Mouse (Mus musculus) forebrain, postnatal 0 days (tissue): ENCODE measurements around the gene Lfng. TPM values are rescaled to one million over a fixed set of nuclear protein-coding genes. Genes with fewer than 3 reads are reported as not detected.

ENCODE experiments used
- ATAC-seq: fragments of 200-750 bp; cut with Nextera tagmentation; 2 replicates; pipeline ENCODE4 v1.8.0; 2017; ENCODE audit warnings: mild to moderate bottlenecking, moderate library complexity
- DNase-seq: peaks from one replicate; pipeline ENCODE4 v3.0.0-alpha.2; 2015
- H3K27ac ChIP-seq: fragments of 300-500 bp; sonication (generic); 2 replicates; pipeline ENCODE4 v1.5.1; 2014; ENCODE audit warnings: low read depth, mild to moderate bottlenecking, antibody characterized with exemption, low read length, moderate library complexity, mixed read lengths
- H3K27me3 ChIP-seq: fragments of 300-500 bp; sonication (generic); 2 replicates; pipeline ENCODE4 v1.6.1; 2014; ENCODE audit warnings: mild to moderate bottlenecking, low read length, mixed read lengths; ENCODE audit not compliant: insufficient read depth
- H3K36me3 ChIP-seq: fragments of 300-500 bp; sonication (generic); 2 replicates; pipeline ENCODE4 v1.6.1; 2014; ENCODE audit warnings: mild to moderate bottlenecking, moderate library complexity; ENCODE audit not compliant: insufficient read depth
- H3K4me1 ChIP-seq: fragments of 300-500 bp; sonication (generic); 2 replicates; pipeline ENCODE4 v1.6.1; 2014; ENCODE audit warnings: antibody characterized with exemption; ENCODE audit not compliant: insufficient read depth
- H3K4me2 ChIP-seq: fragments of 300-500 bp; sonication (generic); 2 replicates; pipeline ENCODE4 v1.6.1; 2014; ENCODE audit warnings: low read depth, mild to moderate bottlenecking, moderate library complexity
- H3K4me3 ChIP-seq: fragments of 300-500 bp; sonication (generic); 2 replicates; pipeline ENCODE4 v1.5.1; 2014; ENCODE audit warnings: low read depth, low read length, mixed read lengths
- H3K9ac ChIP-seq: fragments of 300-500 bp; sonication (generic); 2 replicates; pipeline ENCODE4 v1.6.1; 2014; ENCODE audit warnings: mild to moderate bottlenecking
- H3K9me3 ChIP-seq: fragments of 300-500 bp; sonication (generic); 2 replicates; pipeline ENCODE4 v1.6.1; 2016; ENCODE audit warnings: low read length
- CTCF ChIP-seq: sonication (generic); IDR thresholded peaks from 2 replicates; pipeline ENCODE4 v1.5.1; 2016; ENCODE audit warnings: antibody characterized with exemption, control low read depth, low read depth
- WGBS: fragments of 180-500 bp; shearing (Covaris S2); extraction: QIAGEN DNeasy Blood & Tissue Kit; methylation state at CpG from one replicate; pipeline ENCODE4 v1.1.7; 2014; 5-methylcytosine and 5-hydroxymethylcytosine counted together
- polyA plus RNA-seq: library from polyadenylated mRNA; unstranded; fragments of >200 nt; fragmentation: Nextera tagmentation; extraction: Ambion mirVana; gene quantifications from 2 replicates; pipeline ENCODE4 v1.2.1, GENCODE M21; 2015
- total RNA-seq: library from RNA; depleted of rRNA; stranded (reverse); fragments of >200 nt; gene quantifications from 2 replicates; pipeline ENCODE4 v1.2.3, GENCODE M21; 2014

Gene Lfng
- total and polyA plus RNA-seq, 2 experiments from 2014 or later: 23.0 to 39.4 TPM

DNA sequence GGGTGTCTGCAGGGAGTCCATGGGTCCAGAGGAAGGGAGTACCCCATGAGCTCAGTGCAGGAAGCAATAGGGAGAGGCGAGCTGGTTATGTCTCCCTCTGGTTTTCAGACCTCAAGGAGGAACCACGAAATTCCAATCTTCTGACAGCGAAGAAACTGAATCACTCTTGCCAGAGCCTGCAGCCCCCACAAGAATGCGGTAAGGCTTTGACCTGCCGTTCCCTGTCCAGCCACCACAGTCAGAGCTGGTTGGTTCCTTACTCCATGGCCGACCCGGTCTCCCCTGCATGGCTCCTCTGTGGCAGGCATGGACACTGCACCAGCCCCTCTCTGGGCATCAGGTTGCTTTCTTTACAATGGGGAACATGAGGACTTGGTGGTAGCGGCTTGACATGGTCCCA is 2.7 kb upstream of the Lfng start:
- no peak for TF ChIP-seq CTCF
- no peak overlapping the region for H3K27ac ChIP-seq

DNA sequence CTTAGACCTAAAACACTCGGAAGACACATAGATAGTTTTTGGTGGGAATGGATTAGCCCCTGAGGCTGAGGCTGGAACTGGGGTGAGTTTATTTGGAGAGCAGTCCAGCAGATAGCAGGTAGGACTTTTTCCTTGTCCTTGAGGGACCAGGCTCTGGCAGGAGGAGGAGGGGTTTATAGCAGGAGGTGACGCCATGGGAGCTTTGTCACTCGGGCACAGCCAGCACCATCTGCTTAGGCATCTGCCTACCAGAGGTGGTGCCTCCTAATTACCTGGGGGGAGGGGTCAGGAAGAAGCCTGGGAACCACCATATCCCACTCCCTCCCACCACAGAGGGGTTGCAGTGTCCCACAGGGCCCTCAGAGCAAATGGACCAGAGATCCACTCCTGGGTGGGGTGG is 1.9 kb upstream of the Lfng start:
- WGBS: 59% methylated on average over 3 of the region's 3 CpGs
- ATAC-seq (no peak), DNase-seq (no peak)

More for the DNA sequence above, 2.7 kb upstream of the Lfng start:
- no peak overlapping the region for H3K4me2 ChIP-seq
- H3K9me3 ChIP-seq: no peaks in the 10 kb centered on the region
- H3K4me1 ChIP-seq: peaks cover 4% of the 10 kb centered on the region; the same call in 1 of the 2 replicates
- H3K36me3 ChIP-seq: no peaks in the 10 kb centered on the region
- H3K4me3 ChIP-seq: no peak overlapping the region
- no peak overlapping the region for H3K9ac ChIP-seq
- 87% methylated on average over 8 of the region's 8 CpGs for WGBS
- DNase-seq (no peak), ATAC-seq (no peak)
- peaks cover 23% of the 10 kb centered on the region for H3K27me3 ChIP-seq

DNA sequence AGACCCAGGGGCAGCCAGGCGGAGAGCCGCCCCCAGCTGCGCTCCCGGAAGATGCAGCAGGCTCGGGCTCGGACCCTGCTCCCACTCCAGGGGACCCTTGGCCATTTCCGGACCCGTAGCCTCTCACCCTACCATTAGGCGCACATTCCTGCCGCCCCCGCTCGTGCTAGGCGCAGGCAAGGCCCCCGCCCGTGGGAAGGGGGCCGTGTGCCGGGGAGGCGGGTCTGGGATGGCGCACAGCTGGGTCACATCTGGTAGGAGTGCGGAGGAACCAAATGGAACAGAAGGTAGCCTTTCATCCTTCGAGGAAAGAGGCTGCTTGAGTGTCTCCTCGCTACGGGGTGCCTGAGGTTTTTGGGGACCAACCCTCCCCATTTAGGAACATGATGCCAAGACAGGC is 734 bp upstream of the Lfng start:
- Histone ChIP-seq H3K27ac (no peak overlapping the region), H3K4me2 (peak overlapping the region; percentile 97), H3K4me3 (peak overlapping the region; percentile 49), H3K9ac (peak overlapping the region; percentile 56; the same call in 1 of the 2 replicates), H3K4me1 (peaks cover 12% of the 10 kb centered on the region), H3K9me3 (no peaks in the 10 kb centered on the region), H3K36me3 (no peaks in the 10 kb centered on the region), H3K27me3 (peaks cover 25% of the 10 kb centered on the region)
- TF ChIP-seq CTCF: no peak
- ATAC-seq: no peak
- DNase-seq: no peak
- 3% methylated on average over 23 of the region's 23 CpGs for WGBS

More for the DNA sequence above, 1.9 kb upstream of the Lfng start:
- Histone ChIP-seq H3K9me3 (no peaks in the 10 kb centered on the region), H3K4me1 (peaks cover 4% of the 10 kb centered on the region; the same call in 1 of the 2 replicates), H3K27me3 (peaks cover 23% of the 10 kb centered on the region), H3K36me3 (no peaks in the 10 kb centered on the region), H3K4me2 (no peak overlapping the region), H3K4me3 (no peak overlapping the region), H3K9ac (no peak overlapping the region), H3K27ac (no peak overlapping the region)
- TF ChIP-seq CTCF: no peak

GRCm38 (mm10) chr5:140607836-140608633 is 915 bp downstream of the Lfng start:
- DNase-seq (no peak), ATAC-seq (no peak)
- WGBS: 1% methylated on average over 17 of the region's 17 CpGs
- H3K4me1 ChIP-seq: peaks cover 14% of the 10 kb centered on the region
- TF ChIP-seq CTCF: no peak
- H3K4me2 ChIP-seq: peak overlapping the region; percentile 97
- H3K4me3 ChIP-seq: peak overlapping the region; percentile 49
- H3K36me3 ChIP-seq: no peaks in the 10 kb centered on the region
- peaks cover 25% of the 10 kb centered on the region for H3K27me3 ChIP-seq
- H3K9me3 ChIP-seq: no peaks in the 10 kb centered on the region
- peak overlapping the region; percentile 69 for H3K27ac ChIP-seq
- H3K9ac ChIP-seq: peak overlapping the region; percentile 56

DNA sequence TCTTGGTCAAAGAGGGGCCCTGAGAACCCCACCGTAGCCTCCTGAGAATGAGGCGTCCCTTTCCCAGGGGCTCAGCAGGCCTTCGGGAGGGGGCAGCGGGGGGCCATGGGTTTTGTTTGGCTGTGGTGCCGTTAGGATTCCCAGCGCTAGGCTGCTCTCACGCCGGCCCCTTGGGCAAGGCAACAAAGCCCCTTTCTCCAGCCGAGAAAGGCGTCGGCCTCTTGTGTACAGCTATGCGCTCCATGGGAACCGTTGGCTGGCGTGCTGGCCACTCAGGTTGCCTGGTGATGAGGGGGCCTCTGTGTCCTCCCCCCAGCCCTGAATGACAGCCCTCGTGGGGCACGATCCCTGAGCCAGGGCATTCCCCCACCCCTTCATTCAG is 1.5 kb downstream of the Lfng start:
- Histone ChIP-seq H3K27me3 (peaks cover 25% of the 10 kb centered on the region), H3K9ac (peak overlapping the region; percentile 31), H3K36me3 (no peaks in the 10 kb centered on the region), H3K4me1 (peaks cover 14% of the 10 kb centered on the region), H3K4me3 (peak overlapping the region; percentile 49), H3K27ac (peak overlapping the region; percentile 69), H3K9me3 (no peaks in the 10 kb centered on the region), H3K4me2 (peak overlapping the region; percentile 97)
- WGBS: 3% methylated on average over 16 of the region's 16 CpGs
- TF ChIP-seq CTCF: no peak
- DNase-seq (peak; percentile 67), ATAC-seq (peak; percentile 42)

GRCm38 (mm10) chr5:140609511-140610272 is 2.6 kb downstream of the Lfng start:
- Histone ChIP-seq H3K27me3 (peaks cover 25% of the 10 kb centered on the region), H3K36me3 (no peaks in the 10 kb centered on the region), H3K4me1 (peaks cover 14% of the 10 kb centered on the region), H3K4me3 (peak overlapping the region; percentile 49), H3K9ac (peak overlapping the region; percentile 51), H3K27ac (peak overlapping the region; percentile 60), H3K4me2 (peak overlapping the region; percentile 97), H3K9me3 (no peaks in the 10 kb centered on the region)
- WGBS: 9% methylated on average over 13 of the region's 13 CpGs
- no peak for TF ChIP-seq CTCF
- ATAC-seq: peak; percentile 37
- no peak for DNase-seq
